Mouse (Mus musculus) liver, adult 2 months (tissue): ENCODE measurements at regions not wholly inside any gene's neighbourhood (a gene's known extent, or its start where the extent isn't known, plus 50 kb on each side); places are given as distances from the start of the nearest gene placed in this dataset.
A peak's percentile ranks its signal among the peaks of the same experiment; 100 is the strongest.

ENCODE experiments used
- DNase-seq: peaks from one replicate; pipeline ENCODE4 v3.0.0-alpha.2; 2011; ENCODE audit warnings: low read depth, low spot score; ENCODE audit errors: extremely low read depth
- H3K27ac ChIP-seq: fragments of 200-500 bp; replicated peaks from 2 replicates; pipeline ENCODE4 v1.5.1; 2012; ENCODE audit warnings: low read depth, mild to moderate bottlenecking, control low read depth, inconsistent platforms, low read length; ENCODE audit not compliant: insufficient read depth
- H3K27me3 ChIP-seq: fragments of 200-500 bp; 2 replicates; pipeline ENCODE4 v1.6.1; 2012; ENCODE audit warnings: mild to moderate bottlenecking, moderate library complexity, low read length, inconsistent platforms; ENCODE audit not compliant: control insufficient read depth, insufficient read depth
- H3K36me3 ChIP-seq: fragments of 200-500 bp; 2 replicates; pipeline ENCODE4 v1.6.1; 2012; ENCODE audit warnings: low read length, inconsistent platforms; ENCODE audit not compliant: control insufficient read depth, insufficient read depth
- H3K4me1 ChIP-seq: fragments of 200-500 bp; 2 replicates; pipeline ENCODE4 v1.6.1; 2011; ENCODE audit warnings: low read length; ENCODE audit not compliant: control insufficient read depth, insufficient read depth
- H3K4me3 ChIP-seq: fragments of 200-500 bp; 2 replicates; pipeline ENCODE4 v1.5.1; 2011; ENCODE audit warnings: low read depth, mild to moderate bottlenecking, control low read depth, low read length, moderate library complexity; ENCODE audit not compliant: insufficient read depth
- H3K79me2 ChIP-seq: fragments of 200-500 bp; 2 replicates; pipeline ENCODE4 v1.6.1; 2012; ENCODE audit warnings: inconsistent platforms, mild to moderate bottlenecking, low read length, moderate library complexity; ENCODE audit not compliant: control insufficient read depth, insufficient read depth
- H3K9ac ChIP-seq: fragments of 200-500 bp; 2 replicates; pipeline ENCODE4 v1.6.1; 2012; ENCODE audit warnings: low read depth, mild to moderate bottlenecking, control low read depth, inconsistent platforms, low read length
- CTCF ChIP-seq: fragments of 200-500 bp; IDR thresholded peaks from 2 replicates; pipeline ENCODE4 v1.5.1; 2011; ENCODE audit warnings: low read depth, low read length, control low read depth
- POLR2A ChIP-seq: fragments of 200-500 bp; IDR thresholded peaks from 2 replicates; pipeline ENCODE4 v1.6.1; 2011; ENCODE audit warnings: low read length, control low read depth; ENCODE audit not compliant: insufficient read depth; ENCODE audit errors: extremely low read depth
- WGBS: fragments of 180-500 bp; shearing (Covaris S2); methylation state at CpG from one replicate; pipeline ENCODE4 v1.1.7; 2018; 5-methylcytosine and 5-hydroxymethylcytosine counted together

GRCm38 (mm10) chr9:94229537-94229936 is 308.3 kb downstream of the 1190002N15Rik start:
- 88% methylated on average over 2 of the region's 2 CpGs for WGBS
- Histone ChIP-seq H3K4me1 (no peaks in the 10 kb centered on the region), H3K79me2 (no peaks in the 10 kb centered on the region), H3K36me3 (no peaks in the 10 kb centered on the region), H3K4me3 (no peak overlapping the region), H3K9ac (no peak overlapping the region), H3K27me3 (no peaks in the 10 kb centered on the region), H3K27ac (no peak overlapping the region)
- no peak for DNase-seq
- no peak for TF ChIP-seq POLR2A
- no peak for TF ChIP-seq CTCF

GRCm38 (mm10) chr9:94219116-94219515 is 318.8 kb downstream of the 1190002N15Rik start:
- Histone ChIP-seq H3K27ac (no peak overlapping the region), H3K4me3 (no peak overlapping the region), H3K9ac (no peak overlapping the region), H3K27me3 (no peaks in the 10 kb centered on the region), H3K79me2 (no peaks in the 10 kb centered on the region), H3K36me3 (no peaks in the 10 kb centered on the region), H3K4me1 (no peaks in the 10 kb centered on the region)
- WGBS, result 71% methylated on average over 2 of the region's 2 CpGs
- peak; percentile 1; the same call in 1 of the 2 replicates for TF ChIP-seq CTCF
- no peak for TF ChIP-seq POLR2A
- DNase-seq, result peak; percentile 31

- H3K79me2 ChIP-seq, result no peaks in the 10 kb centered on the region
- no peak overlapping the region for H3K27ac ChIP-seq
- no peak overlapping the region for H3K9ac ChIP-seq
- no peak for DNase-seq
- no peaks in the 10 kb centered on the region for H3K36me3 ChIP-seq
- 90% methylated on average over 8 of the region's 8 CpGs for WGBS
- H3K27me3 ChIP-seq, result no peaks in the 10 kb centered on the region
- H3K4me3 ChIP-seq, result no peak overlapping the region
- H3K4me1 ChIP-seq, result no peaks in the 10 kb centered on the region
- TF ChIP-seq CTCF, result no peak
These were observed 321.2 kb downstream of the 1190002N15Rik start for GRCm38 (mm10) chr9:94216414-94217279.

DNA sequence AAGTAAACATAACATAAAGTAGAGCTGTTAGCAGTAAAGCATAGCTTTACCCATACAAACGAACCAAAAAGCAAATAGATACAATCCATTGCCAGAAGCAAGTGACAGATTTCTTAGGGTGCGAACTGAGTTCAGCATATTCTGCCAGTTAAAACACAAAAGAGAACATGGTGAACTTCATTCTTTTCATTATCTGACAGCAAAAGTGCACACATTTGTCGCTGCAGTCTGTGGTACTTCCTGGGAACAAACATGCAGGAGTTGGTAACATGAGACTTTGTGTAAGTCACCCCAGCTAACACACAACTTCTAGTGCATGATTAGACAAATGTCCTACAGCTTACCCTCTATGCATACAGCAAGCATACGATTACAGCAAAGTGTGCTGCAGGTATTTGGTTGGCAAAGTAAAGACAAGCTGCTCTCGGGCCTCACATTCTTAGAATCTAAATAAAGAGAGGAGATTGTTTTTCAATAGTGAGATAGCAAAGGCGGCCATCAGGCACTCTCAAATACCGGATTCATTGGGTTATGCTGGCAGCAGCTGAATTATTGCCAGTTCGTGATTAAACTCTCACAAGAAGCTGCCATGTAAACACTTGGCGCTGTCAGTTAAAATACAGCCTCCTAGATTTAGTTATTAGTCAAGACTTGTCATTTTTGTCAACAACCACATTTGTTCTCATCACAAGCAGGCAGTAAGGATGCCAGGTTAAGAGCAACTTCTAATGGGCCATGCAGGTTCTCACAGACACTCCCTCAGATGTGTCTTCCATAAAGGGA is 327.2 kb downstream of the 1190002N15Rik start:
- TF ChIP-seq CTCF, result no peak
- no peak for TF ChIP-seq POLR2A
- H3K9ac ChIP-seq, result no peak overlapping the region
- WGBS, result 78% methylated on average over 9 of the region's 9 CpGs
- no peak for DNase-seq
- H3K4me3 ChIP-seq, result no peak overlapping the region
- H3K4me1 ChIP-seq, result no peaks in the 10 kb centered on the region
- no peaks in the 10 kb centered on the region for H3K79me2 ChIP-seq
- no peak overlapping the region for H3K27ac ChIP-seq
- no peaks in the 10 kb centered on the region for H3K36me3 ChIP-seq
- H3K27me3 ChIP-seq, result no peaks in the 10 kb centered on the region

- H3K9ac ChIP-seq, result no peak overlapping the region
- H3K79me2 ChIP-seq, result no peaks in the 10 kb centered on the region
- no peaks in the 10 kb centered on the region for H3K4me1 ChIP-seq
- TF ChIP-seq POLR2A, result no peak
- no peak for TF ChIP-seq CTCF
- no peak overlapping the region for H3K27ac ChIP-seq
- 95% methylated on average over 3 of the region's 3 CpGs for WGBS
- DNase-seq, result no peak
- H3K36me3 ChIP-seq, result no peaks in the 10 kb centered on the region
- H3K27me3 ChIP-seq, result no peaks in the 10 kb centered on the region
- no peak overlapping the region for H3K4me3 ChIP-seq
These were observed 328.9 kb downstream of the 1190002N15Rik start for GRCm38 (mm10) chr9:94208987-94209386.
